ENCODE assay signal across 10 mouse cellular contexts in genomic region chr3:27624974-27625591, GRCm38 (mm10).
DNase-seq lines count a peak whose midpoint lies in the region; ATAC-seq lines count a peak whose summit lies in the region.
"Had no signal": no experiment of that assay in that cellular context is flagged by ENCODE, and none has a peak within 500 bp of the region (broad histone marks: within the 10 kb centered on the region; RNA-seq: fewer than 3 reads in every experiment).

No protein-coding gene starts in this region.

- H3K27me3 ChIP-seq in forebrain, embryonic 16.5 days (replicated peaks; ENCODE audit: control insufficient read depth, insufficient read depth, low read length), result no peaks in the 10 kb centered on the region
- no peaks in the 10 kb centered on the region for H3K27me3 ChIP-seq in midbrain, embryonic 13.5 days

- H3K4me3 ChIP-seq in forebrain, embryonic 16.5 days (replicated peaks; ENCODE audit: low read length), result no peak overlapping the region
- no peak overlapping the region for H3K4me3 ChIP-seq in midbrain, embryonic 13.5 days (replicated peaks)

- DNase-seq in heart, adult 11 months, result peak; percentile 95
- no peak for DNase-seq in heart, postnatal 25 days (ENCODE audit: low spot score)
- peak; percentile 77 for DNase-seq in NIH3T3 (ENCODE audit: low read depth)
- DNase-seq in spleen, postnatal 36 days (ENCODE audit: low spot score in 2 of 2), result no peak
- DNase-seq in kidney, postnatal 10 days, result no peak
- no peak for DNase-seq in left cerebral cortex, postnatal 14 days (ENCODE audit: low spot score in 2 of 2)
- DNase-seq: layer of hippocampus, adult 9-11 months; lung, adult 2 months had no signal

- H3K27ac ChIP-seq in forebrain, embryonic 16.5 days (ENCODE audit: low read length), result peak overlapping the region; percentile 20
- peak overlapping the region; percentile 74 for H3K27ac ChIP-seq in midbrain, embryonic 13.5 days

- WGBS in forebrain, embryonic 16.5 days, result 76% methylated on average over 12 of the region's 12 CpGs
- WGBS in midbrain, embryonic 13.5 days, result 72% methylated on average over 12 of the region's 12 CpGs

- no peak overlapping the region for H3K4me2 ChIP-seq in forebrain, embryonic 16.5 days (ENCODE audit: low read length)
- no peak overlapping the region for H3K4me2 ChIP-seq in midbrain, embryonic 13.5 days (replicated peaks)

- ATAC-seq in forebrain, embryonic 16.5 days, result peak; percentile 57
- ATAC-seq in midbrain, embryonic 13.5 days, result peak; percentile 57

- H3K4me1 ChIP-seq in forebrain, embryonic 16.5 days (replicated peaks; ENCODE audit: control insufficient read depth, insufficient read depth, low read length), result peaks cover 12% of the 10 kb centered on the region
- H3K4me1 ChIP-seq in midbrain, embryonic 13.5 days (replicated peaks), result peaks cover 21% of the 10 kb centered on the region

- no peak overlapping the region for H3K9ac ChIP-seq in forebrain, embryonic 16.5 days (replicated peaks; ENCODE audit: low read depth, low read length)
- H3K9ac ChIP-seq in midbrain, embryonic 13.5 days (replicated peaks), result 0 out of 2 replicates have a peak overlapping the region, but pooled peaks have one; percentile 11

- H3K9me3 ChIP-seq in forebrain, embryonic 16.5 days (ENCODE audit: control insufficient read depth, low read length), result no peaks in the 10 kb centered on the region
- no peaks in the 10 kb centered on the region for H3K9me3 ChIP-seq in midbrain, embryonic 13.5 days

- intact Hi-C loops in heart, postnatal 25 days (cut with DNase I), result no loop called here
- intact Hi-C loops in left cerebral cortex, postnatal 14 days (cut with DNase I), result no loop called here

- H3K36me3 ChIP-seq in forebrain, embryonic 16.5 days (ENCODE audit: control insufficient read depth, insufficient read depth), result no peaks in the 10 kb centered on the region
- H3K36me3 ChIP-seq in midbrain, embryonic 13.5 days, result no peaks in the 10 kb centered on the region

Comparison
In these comparisons a context has a peak if more than half of its experiments do, and no peak if none do; other contexts are left out.
1. DNase-seq: peak in heart, adult 11 months (single experiment) and NIH3T3 (single experiment); none in heart, postnatal 25 days (single experiment), spleen, postnatal 36 days (0 of 2), kidney, postnatal 10 days (single experiment) and left cerebral cortex, postnatal 14 days (0 of 2).